Mouse (Mus musculus): ENCODE measurements around the gene Cmklr1.

Cmklr1 gene

DNA sequence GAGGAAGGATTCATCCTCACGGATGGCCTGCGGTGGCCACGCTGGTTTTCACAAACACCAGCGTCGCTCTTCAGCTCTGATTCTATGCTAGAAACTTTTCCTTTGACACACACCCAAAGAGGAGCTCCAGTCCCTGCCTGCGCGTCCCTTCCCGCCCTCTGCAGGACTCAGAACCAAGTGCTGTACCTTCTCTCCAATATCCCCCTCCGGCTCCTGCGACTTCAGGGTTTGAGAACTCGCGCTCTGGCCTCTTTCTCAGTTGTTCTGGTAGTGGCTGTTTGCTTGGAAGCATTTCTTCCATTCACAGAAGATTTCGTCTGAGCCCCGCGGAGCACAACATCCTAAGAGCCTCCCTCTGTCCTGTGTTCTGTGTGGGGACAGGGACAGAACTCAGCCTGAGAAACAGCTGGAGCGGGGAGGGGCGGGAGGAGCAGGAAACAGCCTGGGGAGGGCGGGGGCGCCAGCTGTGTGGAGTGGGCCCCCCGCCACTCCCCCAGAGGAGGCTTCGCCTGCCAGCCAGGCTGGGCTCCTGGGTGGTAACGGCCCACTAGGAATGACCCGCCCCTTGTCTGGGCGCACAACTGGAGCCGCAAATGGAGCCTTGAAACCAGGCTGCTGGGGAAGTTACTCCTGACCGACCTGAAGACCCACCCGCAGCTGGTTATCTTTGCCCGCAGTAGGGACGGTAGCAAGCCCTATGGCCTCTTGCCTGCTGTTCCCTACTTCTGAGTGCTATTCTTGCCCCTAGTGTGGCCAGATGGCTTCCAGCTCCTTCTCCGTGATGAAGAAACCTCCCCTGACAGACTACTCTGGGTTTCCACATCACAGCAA, at the start of gene Cmklr1:
Gene Cmklr1 (minus strand): TSS at position 392 of the 831 bp plus-strand sequence.
- DNase-seq (ENCODE audit: low spot score): no peak

DNA sequence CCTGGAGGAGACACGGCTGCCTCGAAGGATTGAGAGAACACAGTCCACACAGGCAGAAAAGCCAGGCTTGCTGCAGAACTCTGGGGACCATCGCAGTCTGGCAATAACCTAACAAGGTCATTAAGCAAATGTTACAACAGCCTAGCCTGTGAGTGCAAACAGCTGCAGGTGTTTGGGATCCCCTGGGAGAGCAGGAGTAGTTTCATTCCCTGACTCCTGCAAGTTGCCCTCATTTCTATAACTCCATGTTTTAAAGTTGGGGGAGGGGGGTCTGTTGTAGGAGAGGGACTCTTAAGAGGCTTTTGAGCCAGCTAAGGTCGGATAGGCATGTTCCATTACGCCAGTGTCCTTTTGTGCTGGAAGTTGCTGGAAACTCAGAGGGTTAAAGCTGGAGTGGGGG, 44.2 kb upstream of the Cmklr1 start:
- DNase-seq (ENCODE audit: low spot score): no peak

DNA sequence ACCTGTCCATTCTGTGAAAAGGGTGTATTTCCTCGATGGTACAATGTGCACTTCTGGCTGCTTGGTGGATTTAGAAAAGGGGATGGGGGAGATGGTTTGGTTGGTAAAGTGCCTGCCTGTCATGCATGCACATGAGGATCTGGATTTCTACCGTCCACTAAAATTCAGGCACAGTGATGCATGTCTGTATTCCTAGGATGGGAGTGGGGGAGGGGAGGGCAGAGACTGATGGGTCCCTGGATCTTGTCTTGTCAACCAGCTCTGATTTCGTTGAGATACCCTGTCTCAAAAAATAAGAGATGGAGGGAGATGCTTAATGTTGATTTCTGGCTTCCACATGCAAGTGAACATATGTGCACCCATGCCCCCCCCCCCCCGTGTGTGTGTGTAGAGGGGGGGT, 43.8 kb upstream of the Cmklr1 start:
- DNase-seq (ENCODE audit: low spot score): no peak

DNA sequence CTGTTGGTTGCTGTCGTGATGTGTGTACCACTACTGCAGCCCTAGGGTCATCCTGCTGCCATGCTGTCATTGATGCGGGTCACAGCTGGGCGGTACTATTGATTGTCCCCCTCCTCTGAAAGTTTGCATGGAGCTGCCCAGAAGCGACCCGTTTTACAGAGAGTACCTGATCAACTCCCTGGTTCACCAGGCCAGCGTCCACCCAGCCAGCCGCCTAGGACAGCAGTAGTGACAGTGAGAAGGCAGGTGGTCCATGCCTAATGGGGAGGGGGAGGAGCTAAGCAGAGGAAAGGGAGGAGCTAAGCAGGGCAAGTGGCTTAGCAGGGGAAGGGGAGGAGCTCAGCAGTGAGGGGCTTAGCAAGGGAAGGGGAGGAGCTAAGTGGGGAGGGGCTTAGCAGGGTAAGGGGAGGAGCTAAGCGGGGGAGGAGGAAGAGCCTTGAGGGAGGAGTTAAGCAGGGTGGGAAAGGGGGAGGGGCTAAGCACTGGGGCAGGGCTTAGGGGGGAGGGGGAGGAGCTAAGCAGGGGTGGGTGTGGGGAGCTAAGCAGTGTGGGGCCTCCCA, 43.0 kb upstream of the Cmklr1 start:
- DNase-seq (ENCODE audit: low spot score): no peak

DNA sequence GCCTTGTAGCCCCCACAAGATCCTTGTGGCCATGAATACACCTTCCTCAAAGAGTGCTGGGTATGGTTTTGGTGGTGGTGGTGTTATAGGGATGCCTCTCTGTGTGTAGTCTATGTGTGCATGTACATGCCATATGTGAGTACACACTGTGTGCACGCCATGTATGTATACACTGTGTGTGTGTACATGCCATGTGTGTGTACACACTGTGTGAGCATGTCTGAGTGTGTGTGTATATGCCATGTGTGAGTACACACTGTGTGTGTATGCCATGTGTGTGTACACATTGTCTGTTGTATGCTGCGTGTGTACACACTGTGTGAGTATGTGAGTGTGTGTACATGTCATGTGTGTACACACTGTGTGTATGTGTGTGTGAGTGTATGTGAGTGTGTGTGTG, 40.6 kb upstream of the Cmklr1 start:
- DNase-seq (ENCODE audit: low spot score): no peak

- DNase-seq (ENCODE audit: low spot score): no peak
Observed at GRCm38 (mm10) chr5:113690069-113690548, 39.9 kb upstream of the Cmklr1 start.

DNA sequence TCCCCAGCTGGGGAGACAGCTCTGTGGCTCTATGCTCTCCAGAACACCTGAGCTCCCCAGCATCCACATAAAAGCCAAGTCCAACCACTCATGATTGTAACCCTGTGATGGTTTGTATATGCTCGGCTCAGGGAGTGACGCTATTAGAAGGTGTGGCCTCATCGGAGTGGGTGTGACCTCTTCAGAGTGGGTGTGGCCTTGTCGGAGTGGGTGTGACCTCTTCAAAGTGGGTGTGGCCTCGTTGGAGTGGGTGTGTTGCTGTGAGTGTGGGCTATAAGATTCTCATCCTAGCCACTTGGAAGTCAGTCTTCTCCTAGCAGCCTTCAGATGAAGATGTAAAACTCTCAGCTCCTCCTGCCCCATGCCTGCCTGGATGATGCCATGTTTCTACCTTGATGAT, 37.3 kb upstream of the Cmklr1 start:
- DNase-seq (ENCODE audit: low spot score): no peak

DNA sequence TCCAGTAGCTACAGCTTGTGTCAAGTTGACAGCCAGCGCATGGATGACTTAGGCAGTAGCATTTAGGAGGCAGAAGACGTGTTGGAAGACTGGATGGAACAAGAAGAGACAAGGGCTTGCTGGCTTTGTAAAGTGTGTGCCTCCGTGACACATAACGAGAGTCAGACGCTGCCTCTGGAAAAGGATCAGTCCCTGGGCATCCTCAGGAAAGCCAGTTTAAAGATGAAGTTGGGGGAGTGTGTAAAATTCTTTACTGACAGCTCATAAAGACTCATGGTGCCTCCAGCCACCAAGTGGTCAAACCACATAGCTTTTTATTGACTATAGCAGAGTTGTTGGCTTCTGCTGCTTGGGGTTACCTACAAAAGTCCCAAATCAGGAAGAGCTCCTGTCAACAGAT, 35.2 kb upstream of the Cmklr1 start:
- no peak for DNase-seq (ENCODE audit: low spot score)

DNA sequence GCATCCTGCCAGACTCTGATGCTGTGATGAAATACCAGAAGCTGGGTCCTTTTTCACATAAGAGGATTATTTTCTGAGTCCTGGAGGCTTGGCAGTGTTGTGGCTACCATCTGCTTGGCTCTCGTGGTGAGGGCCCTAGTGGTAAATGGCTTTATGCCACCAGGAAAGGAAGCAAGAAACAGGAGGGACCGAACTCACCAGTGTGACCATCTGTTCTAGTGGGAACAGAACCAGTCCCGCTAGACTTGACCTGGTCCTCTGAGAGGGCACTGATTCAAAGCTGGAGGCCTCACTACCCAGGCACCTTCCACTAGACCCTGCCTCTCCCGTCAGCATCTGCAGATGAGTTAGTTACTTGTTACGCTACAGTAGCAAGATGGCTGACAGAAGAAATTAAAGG, 33.0 kb upstream of the Cmklr1 start:
- DNase-seq (ENCODE audit: low spot score): no peak

DNA sequence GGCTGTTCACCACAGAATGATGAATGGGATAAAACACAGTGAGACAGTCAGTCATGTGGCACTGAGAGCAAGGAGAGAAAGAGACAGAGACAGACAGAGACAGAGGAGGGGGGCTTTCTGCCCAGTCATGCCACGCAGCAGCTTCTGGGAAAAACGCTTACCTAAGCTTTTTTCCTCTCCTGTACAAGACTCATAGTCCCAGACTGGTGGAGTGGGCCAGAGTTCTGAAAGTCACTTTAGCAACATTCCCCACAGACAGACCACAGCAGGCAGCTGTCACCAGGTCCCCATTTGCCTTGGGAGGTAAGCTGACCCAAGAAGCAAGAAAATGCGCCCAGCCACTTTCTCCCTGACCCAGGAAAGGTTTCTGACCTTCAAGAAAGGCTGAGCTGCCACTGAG, 32.2 kb upstream of the Cmklr1 start:
- DNase-seq (ENCODE audit: low spot score): no peak

DNA sequence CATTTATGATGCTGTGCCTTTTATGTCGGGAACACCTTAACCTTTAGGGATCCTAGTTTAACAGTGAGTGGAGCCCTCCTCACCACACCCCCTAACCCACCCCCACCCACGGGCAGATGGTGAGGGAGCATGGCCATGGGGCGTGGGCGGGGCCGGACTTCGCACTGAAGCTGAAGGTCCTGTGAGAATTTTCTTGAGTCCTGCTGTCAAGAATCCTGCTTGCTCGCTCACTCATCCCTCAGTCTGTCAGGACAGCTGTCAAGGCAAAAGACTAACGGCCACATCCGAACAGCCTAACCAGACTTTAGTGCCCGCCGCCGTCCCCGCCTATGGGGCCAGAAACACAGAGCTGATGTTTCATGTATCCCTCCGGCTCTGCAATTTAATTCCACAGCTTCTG, 31.0 kb upstream of the Cmklr1 start:
- no peak for DNase-seq (ENCODE audit: low spot score)

GRCm38 (mm10) chr5:113679509-113679908, 29.3 kb upstream of the Cmklr1 start:
- DNase-seq (ENCODE audit: low spot score): no peak

GRCm38 (mm10) chr5:113678743-113679452, 28.7 kb upstream of the Cmklr1 start:
- no peak for DNase-seq (ENCODE audit: low spot score)

GRCm38 (mm10) chr5:113677541-113677940, 27.3 kb upstream of the Cmklr1 start:
- DNase-seq (ENCODE audit: low spot score): no peak

DNA sequence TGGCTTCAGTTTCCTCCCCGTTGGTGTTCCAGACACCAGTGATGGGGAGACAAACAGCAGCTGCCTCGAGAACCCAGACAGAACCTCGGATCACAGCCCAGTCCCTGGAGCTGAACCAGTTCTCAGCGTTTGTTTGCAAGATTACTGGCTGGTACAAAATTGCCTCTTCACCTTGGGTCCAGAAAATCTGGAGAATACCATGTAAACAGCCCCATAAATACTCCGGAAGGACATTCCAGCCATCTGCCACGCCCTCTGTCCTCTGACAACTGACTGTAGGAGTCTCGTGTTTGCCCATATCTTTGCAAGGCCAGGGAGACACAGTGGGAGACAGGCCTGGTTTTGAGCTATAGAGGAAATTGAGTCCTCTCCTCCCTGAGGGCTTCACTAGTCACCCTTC, 24.6 kb upstream of the Cmklr1 start:
- DNase-seq (ENCODE audit: low spot score): no peak

DNA sequence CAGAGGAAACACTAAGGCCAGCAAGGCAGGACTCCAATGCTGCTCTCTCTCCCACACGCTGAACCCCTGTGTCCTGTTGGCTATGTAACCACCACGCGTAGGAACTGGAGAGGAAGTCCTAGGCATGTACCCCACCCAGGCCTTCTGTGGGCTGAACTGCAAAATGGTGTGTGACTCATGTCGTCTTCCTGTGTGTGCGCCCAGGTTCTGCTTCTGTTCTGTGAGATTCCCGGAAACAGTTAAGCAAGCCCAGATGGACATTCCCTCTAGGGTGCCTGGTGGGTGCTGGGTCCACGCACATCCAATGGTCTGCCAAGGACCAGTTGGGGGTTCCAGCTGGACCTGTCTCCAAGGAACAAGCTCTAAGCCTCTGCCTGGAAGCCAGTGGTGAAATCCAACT, 22.2 kb upstream of the Cmklr1 start:
- DNase-seq (ENCODE audit: low spot score): peak; percentile 17

GRCm38 (mm10) chr5:113670597-113670996, 20.4 kb upstream of the Cmklr1 start:
- no peak for DNase-seq (ENCODE audit: low spot score)

DNA sequence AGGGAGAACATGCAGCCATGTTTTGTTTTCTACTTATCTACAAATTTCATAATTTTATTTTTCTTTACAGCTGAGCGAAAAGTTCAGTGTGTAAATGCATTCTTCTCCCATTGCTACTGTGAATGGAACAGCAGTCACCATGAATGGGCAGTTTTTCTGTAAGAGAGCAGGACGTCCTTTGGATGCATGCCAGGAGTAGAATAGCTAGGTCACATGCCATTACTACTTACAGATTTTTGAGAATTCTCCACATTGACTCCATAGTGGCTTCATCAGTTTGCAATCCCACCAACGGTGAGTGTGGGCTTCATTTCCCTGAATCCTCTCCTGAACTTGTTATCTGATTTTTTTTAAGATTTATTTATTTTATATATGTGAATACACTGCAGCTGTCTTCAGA, 19.9 kb upstream of the Cmklr1 start:
- DNase-seq (ENCODE audit: low spot score): no peak

DNA sequence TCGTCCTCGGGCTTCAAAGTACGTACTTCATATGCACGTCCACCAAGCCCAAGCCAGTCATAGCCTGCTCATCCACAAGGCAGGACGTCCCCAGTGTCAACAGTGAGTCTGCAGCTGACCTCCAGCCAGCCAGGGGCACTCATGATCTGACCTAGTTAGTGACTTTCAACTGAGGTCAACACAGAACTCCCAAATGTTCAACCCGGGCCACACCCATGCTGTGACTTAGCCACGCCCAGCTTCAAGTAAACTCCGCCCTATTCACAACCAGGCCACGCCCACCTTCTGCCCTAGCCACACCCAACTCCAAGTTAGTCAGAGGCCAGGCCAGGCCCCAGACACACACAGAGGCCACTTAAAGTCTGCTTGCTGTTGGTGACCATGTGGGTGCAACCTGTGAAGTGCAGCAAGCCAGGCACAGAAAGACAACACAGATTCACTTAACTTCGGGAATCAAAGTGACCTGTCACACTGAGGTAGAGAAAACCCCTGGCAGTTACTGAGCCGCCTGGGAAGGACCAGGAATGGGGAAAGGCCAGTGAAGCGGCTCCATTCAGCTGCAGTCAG, 14.5 kb upstream of the Cmklr1 start:
- no peak for DNase-seq (ENCODE audit: low spot score)

- no peak for DNase-seq (ENCODE audit: low spot score)
Observed at GRCm38 (mm10) chr5:113664127-113664526, 13.9 kb upstream of the Cmklr1 start.

- peak; percentile 51 for DNase-seq (ENCODE audit: low spot score)
Observed at GRCm38 (mm10) chr5:113660872-113661271, 10.6 kb upstream of the Cmklr1 start.

GRCm38 (mm10) chr5:113654821-113655220, 4.6 kb upstream of the Cmklr1 start:
- DNase-seq (ENCODE audit: low spot score): no peak

- no peak for DNase-seq (ENCODE audit: low spot score)
Observed at GRCm38 (mm10) chr5:113654206-113654605, 4.0 kb upstream of the Cmklr1 start.
